Mouse (Mus musculus) limb, embryonic 12.5 days (tissue): ENCODE measurements around the gene Npy. TPM values are rescaled to one million over a fixed set of nuclear protein-coding genes. Genes with fewer than 3 reads are reported as not detected.

ENCODE experiments used
- ATAC-seq: fragments of 200-750 bp; cut with Nextera tagmentation; 2 replicates; pipeline ENCODE4 v1.8.0; 2017; ENCODE audit warnings: low read depth, moderate TSS enrichment; ENCODE audit not compliant: insufficient number of reproducible peaks, insufficient read depth, low FRiP score, low TSS enrichment
- H3K27ac ChIP-seq: fragments of 300-500 bp; sonication (generic); 2 replicates; pipeline ENCODE4 v1.5.1; 2016; ENCODE audit warnings: mild to moderate bottlenecking, moderate library complexity
- H3K27me3 ChIP-seq: fragments of 300-500 bp; sonication (generic); 2 replicates; pipeline ENCODE4 v1.6.1; 2016; ENCODE audit warnings: mild to moderate bottlenecking, moderate library complexity
- H3K36me3 ChIP-seq: fragments of 300-500 bp; sonication (generic); 2 replicates; pipeline ENCODE4 v1.6.1; 2016; ENCODE audit warnings: mild to moderate bottlenecking, moderate library complexity
- H3K4me1 ChIP-seq: fragments of 300-500 bp; sonication (generic); replicated peaks from 2 replicates; pipeline ENCODE4 v1.6.1; 2016
- H3K4me2 ChIP-seq: fragments of 300-500 bp; sonication (generic); 2 replicates; pipeline ENCODE4 v1.6.1; 2016; ENCODE audit warnings: mild to moderate bottlenecking, moderate library complexity
- H3K4me3 ChIP-seq: fragments of 300-500 bp; sonication (generic); replicated peaks from 2 replicates; pipeline ENCODE4 v1.5.1; 2016; ENCODE audit warnings: mild to moderate bottlenecking
- H3K9ac ChIP-seq: fragments of 300-500 bp; sonication (generic); replicated peaks from 2 replicates; pipeline ENCODE4 v1.6.1; 2016; ENCODE audit warnings: mild to moderate bottlenecking, moderate library complexity
- H3K9me3 ChIP-seq: fragments of 300-500 bp; sonication (generic); 2 replicates; pipeline ENCODE4 v1.6.1; 2016; ENCODE audit warnings: mild to moderate bottlenecking, moderate library complexity
- WGBS: fragments of 180-500 bp; shearing (Covaris S2); methylation state at CpG from one replicate; pipeline ENCODE4 v1.1.7; 2016; 5-methylcytosine and 5-hydroxymethylcytosine counted together
- polyA plus RNA-seq: library from polyadenylated mRNA; unstranded; fragments of >200 nt; fragmentation: Nextera tagmentation; extraction: Ambion mirVana; gene quantifications from 2 replicates; pipeline ENCODE4 v1.2.1, GENCODE M21; 2016

Npy gene
- polyA plus RNA-seq, 1 experiment from 2014 or later, result 2.6 TPM

DNA sequence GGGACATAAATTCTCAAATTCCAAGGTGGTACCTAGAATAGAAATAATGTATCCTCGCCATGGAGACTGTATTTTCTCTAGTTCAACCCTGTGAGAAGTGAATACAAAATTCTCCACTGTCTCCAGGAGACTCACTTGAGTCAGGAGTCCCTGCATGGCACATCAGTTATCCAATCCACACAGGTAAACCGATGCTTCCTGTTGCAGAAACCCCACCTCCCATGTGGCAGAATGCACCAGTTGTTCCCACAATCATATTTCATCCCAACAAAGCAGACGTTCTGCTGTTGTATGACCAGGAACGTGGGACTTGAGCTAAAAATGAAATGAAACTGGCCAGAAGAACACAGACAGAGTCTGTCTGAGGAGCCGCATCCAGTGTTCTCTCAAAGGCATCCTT is 5.3 kb upstream of the Npy start:
- Histone ChIP-seq H3K27me3 (peaks cover 51% of the 10 kb centered on the region), H3K36me3 (no peaks in the 10 kb centered on the region), H3K27ac (no peak overlapping the region), H3K9ac (no peak overlapping the region), H3K4me2 (no peak overlapping the region), H3K4me1 (peaks cover 3% of the 10 kb centered on the region), H3K9me3 (no peaks in the 10 kb centered on the region), H3K4me3 (no peak overlapping the region)
- 70% methylated on average over 5 of the region's 5 CpGs for WGBS
- ATAC-seq, result no peak

DNA sequence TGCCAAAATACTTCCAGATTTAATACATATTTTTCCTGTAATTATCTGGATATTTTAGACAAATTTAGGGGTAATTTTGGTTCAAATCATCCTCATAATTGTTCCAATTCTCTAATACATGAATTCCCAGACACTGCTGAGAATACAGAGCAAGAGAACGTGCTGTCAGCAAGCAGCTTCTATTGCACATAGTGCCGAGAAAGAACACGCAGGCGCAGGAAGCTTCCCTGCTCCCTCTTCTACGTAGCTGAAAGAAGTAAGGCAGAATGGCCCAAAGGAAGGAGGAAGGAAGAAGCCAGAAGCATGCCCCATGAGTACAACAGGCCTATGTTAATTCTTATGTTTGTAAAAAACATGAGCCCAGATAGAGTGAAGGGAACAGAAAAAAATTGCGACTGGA is 4.9 kb upstream of the Npy start:
- Histone ChIP-seq H3K9ac (no peak overlapping the region), H3K4me3 (no peak overlapping the region), H3K9me3 (no peaks in the 10 kb centered on the region), H3K27me3 (peaks cover 55% of the 10 kb centered on the region), H3K4me2 (no peak overlapping the region), H3K36me3 (no peaks in the 10 kb centered on the region), H3K27ac (no peak overlapping the region), H3K4me1 (peaks cover 8% of the 10 kb centered on the region)
- WGBS, result 65% methylated on average over 6 of the region's 6 CpGs
- no peak for ATAC-seq

DNA sequence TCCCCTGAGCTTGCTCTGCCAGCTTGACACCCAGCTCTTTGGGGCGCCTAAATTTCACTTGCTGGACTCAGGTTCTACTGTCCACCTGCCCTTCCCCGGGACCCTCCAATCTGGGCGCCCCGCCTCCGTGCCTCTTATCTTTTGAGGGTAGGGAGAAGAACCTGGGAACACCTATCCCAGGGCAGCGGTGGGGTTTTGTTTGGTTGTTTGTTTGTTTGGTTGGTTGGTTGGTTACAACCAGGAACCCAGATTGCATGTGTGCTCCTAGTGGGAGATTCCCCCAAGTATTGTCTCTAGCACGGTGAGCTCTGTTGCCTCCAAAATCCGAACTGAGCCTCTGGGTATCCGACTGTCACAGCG is 341 bp downstream of the Npy start:
- Histone ChIP-seq H3K4me1 (peaks cover 13% of the 10 kb centered on the region), H3K4me3 (peak overlapping the region; percentile 42), H3K36me3 (no peaks in the 10 kb centered on the region), H3K9me3 (no peaks in the 10 kb centered on the region), H3K27ac (no peak overlapping the region), H3K4me2 (peak overlapping the region; percentile 64), H3K27me3 (peaks cover 78% of the 10 kb centered on the region), H3K9ac (peak overlapping the region; percentile 40)
- 0% methylated on average over 10 of the region's 10 CpGs for WGBS
- no peak for ATAC-seq

DNA sequence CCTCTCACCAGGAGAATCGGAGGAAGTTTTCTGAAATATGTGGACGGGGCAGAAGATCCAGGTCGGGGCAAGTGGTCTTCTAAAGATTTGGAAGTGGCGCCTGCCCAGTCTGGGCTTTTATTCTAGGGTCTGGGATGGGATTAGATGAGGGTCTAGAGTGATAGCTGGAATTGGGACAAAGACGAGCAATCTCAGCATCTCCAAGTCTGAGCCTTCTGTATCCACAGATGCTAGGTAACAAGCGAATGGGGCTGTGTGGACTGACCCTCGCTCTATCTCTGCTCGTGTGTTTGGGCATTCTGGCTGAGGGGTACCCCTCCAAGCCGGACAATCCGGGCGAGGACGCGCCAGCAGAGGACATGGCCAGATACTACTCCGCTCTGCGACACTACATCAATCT is 861 bp downstream of the Npy start:
- Histone ChIP-seq H3K4me2 (peak overlapping the region; percentile 64; the same call in 1 of the 2 replicates), H3K36me3 (no peaks in the 10 kb centered on the region), H3K4me1 (peaks cover 13% of the 10 kb centered on the region), H3K9me3 (no peaks in the 10 kb centered on the region), H3K4me3 (peak overlapping the region; percentile 42; the same call in 1 of the 2 replicates), H3K27ac (no peak overlapping the region), H3K27me3 (peaks cover 78% of the 10 kb centered on the region), H3K9ac (no peak overlapping the region)
- WGBS, result 8% methylated on average over 15 of the region's 15 CpGs
- ATAC-seq, result no peak

DNA sequence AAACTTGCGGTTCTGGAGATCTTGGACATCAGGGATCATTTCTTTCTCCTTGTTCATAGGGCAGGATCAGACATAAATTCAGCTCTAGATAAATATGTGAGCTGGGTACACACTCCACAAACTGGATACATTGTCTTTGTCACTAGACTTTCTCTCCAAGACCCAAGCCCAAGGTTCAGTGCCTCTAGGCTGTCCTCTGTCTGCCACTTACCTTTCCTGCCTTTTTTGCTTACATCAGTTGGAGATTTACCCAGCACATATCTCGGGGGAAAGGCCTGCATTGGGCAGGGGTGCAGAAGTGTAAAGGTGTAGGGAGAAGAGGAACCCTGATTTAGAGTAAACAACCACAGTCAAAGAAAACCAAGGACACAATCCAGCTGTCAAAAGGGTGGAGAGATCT is 1.3 kb downstream of the Npy start:
- no peak overlapping the region for H3K4me2 ChIP-seq
- WGBS, result 7% methylated on average over 2 of the region's 2 CpGs

DNA sequence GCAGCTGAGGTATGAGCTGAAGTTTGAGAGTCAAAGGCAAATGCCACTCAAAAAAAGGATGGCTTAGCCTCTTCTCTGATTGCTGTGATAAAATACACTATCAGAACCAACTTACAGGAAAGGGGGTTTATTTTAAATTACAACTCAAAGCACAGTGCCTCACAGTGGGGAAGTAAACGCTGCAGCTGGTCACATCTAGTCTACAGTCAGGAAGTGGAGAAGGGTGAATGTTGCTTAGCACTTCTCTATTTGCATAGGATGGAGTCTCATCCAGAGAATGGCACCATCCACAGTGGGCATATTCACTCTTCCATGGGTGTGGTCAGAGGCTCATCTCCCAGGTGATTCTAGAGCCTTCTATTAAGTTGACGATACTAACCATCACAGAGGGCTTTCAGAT is 9.1 kb downstream of the Npy start:
- WGBS, result 77% methylated on average over 2 of the region's 2 CpGs
- H3K4me3 ChIP-seq, result no peak overlapping the region
- H3K9ac ChIP-seq, result no peak overlapping the region
- peaks cover 10% of the 10 kb centered on the region; the same call in 1 of the 2 replicates for H3K27me3 ChIP-seq
- H3K4me2 ChIP-seq, result no peak overlapping the region
- H3K4me1 ChIP-seq, result no peaks in the 10 kb centered on the region
- H3K36me3 ChIP-seq, result no peaks in the 10 kb centered on the region
- no peak overlapping the region for H3K27ac ChIP-seq
- ATAC-seq, result no peak
- no peaks in the 10 kb centered on the region for H3K9me3 ChIP-seq

More for the DNA sequence above, 1.3 kb downstream of the Npy start:
- H3K9ac ChIP-seq, result no peak overlapping the region
- H3K4me1 ChIP-seq, result peaks cover 13% of the 10 kb centered on the region
- H3K4me3 ChIP-seq, result no peak overlapping the region
- H3K36me3 ChIP-seq, result no peaks in the 10 kb centered on the region
- H3K27ac ChIP-seq, result no peak overlapping the region
- peaks cover 74% of the 10 kb centered on the region for H3K27me3 ChIP-seq
- ATAC-seq, result no peak
- H3K9me3 ChIP-seq, result no peaks in the 10 kb centered on the region

DNA sequence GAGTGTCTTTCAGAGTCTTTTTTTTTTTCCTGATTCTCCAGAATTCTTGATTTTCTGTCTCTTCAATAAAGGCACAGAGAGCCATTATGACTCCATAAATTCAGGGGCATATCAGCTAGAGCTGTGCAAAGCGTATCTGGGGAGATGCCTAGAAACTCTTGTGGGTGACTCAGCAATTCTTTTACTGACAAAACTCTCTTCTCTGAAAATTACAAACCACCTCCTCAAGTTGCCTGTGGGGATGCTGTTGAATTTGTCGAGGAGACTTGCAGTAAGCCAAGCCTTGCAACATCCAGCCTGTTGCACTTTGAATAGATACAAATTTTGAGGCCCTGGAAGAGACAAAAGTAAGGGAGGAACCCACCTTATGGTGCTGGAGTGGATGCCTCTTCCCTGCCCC is 34.3 kb downstream of the Npy start:
- 77% methylated on average over 2 of the region's 2 CpGs for WGBS
- H3K9me3 ChIP-seq, result no peaks in the 10 kb centered on the region
- H3K36me3 ChIP-seq, result no peaks in the 10 kb centered on the region
- no peak overlapping the region for H3K4me2 ChIP-seq
- no peaks in the 10 kb centered on the region for H3K4me1 ChIP-seq
- H3K4me3 ChIP-seq, result no peak overlapping the region
- no peaks in the 10 kb centered on the region for H3K27me3 ChIP-seq
- no peak overlapping the region for H3K9ac ChIP-seq
- no peak overlapping the region for H3K27ac ChIP-seq
- no peak for ATAC-seq

DNA sequence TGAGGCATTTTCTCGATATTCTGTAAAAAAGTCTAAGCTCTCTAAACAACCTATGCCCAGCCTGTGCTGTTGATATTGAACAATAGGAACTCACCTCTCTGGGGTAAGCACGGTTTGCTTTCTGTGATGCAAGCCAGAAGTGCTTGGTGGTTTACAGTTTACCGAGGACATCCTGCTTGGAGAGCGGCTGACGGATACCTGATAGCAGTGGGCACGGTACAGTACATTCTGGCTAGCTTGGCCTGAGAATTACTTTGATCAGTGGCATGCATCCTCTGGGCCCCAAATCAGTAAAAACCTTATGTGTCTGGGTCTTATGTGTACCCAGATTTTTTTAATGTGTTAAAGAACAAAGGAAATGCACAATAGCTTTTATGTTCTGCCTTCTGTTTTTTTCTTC is 45.1 kb downstream of the Npy start:
- WGBS, result 79% methylated on average over 6 of the region's 6 CpGs
- Histone ChIP-seq H3K4me2 (no peak overlapping the region), H3K36me3 (no peaks in the 10 kb centered on the region)

DNA sequence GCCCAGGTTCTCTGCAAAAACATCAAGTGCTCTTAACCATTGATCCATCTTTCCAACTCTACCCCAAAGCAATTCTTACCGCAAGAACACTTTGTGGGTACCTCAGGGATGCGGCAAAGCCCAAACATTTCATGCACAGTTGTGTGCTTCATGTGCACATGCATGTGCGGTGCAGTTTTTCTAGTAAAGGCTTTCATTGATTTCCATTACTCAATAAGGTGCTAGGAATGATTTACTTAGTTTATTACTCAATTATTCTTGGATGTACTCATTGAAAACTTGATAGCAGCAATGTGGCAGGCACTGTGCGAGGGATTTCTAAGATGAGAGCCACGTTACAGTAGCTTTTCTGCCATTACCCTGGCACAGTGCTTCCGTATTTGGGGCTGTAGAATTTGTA is 48.6 kb downstream of the Npy start:
- H3K9ac ChIP-seq, result no peak overlapping the region
- H3K27ac ChIP-seq, result no peak overlapping the region
- no peaks in the 10 kb centered on the region for H3K9me3 ChIP-seq
- no peak overlapping the region for H3K4me3 ChIP-seq
- H3K27me3 ChIP-seq, result no peaks in the 10 kb centered on the region
- no peak for ATAC-seq
- WGBS, result 90% methylated on average over 6 of the region's 6 CpGs
- no peak overlapping the region for H3K4me2 ChIP-seq
- H3K4me1 ChIP-seq, result no peaks in the 10 kb centered on the region
- no peaks in the 10 kb centered on the region for H3K36me3 ChIP-seq

More for the DNA sequence above, 45.1 kb downstream of the Npy start:
- no peak for ATAC-seq
- Histone ChIP-seq H3K9ac (no peak overlapping the region), H3K27me3 (0 out of 2 replicates have a peak, but pooled peaks cover 3% of the 10 kb centered on the region), H3K4me3 (no peak overlapping the region), H3K27ac (no peak overlapping the region), H3K4me1 (no peaks in the 10 kb centered on the region), H3K9me3 (no peaks in the 10 kb centered on the region)

DNA sequence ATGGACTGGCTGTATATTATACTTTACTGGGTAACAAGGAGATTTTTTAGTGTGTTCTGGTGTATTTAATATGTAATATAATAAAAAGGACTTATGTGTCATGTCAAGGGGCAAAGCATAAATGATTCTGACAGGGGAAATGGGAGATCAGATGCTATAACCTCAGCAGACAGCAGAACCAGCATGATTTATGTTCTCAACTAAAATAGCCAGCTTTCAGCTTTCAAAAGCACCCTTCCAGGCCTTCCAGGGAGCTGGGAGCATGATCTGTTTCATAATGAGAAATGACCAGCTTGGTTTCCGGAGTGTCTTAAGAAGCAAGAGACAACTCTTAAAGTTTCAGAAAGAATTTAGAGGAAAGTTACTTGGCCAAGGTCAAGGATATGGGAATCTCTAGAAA is 51.0 kb downstream of the Npy start:
- no peak overlapping the region for H3K4me2 ChIP-seq
- no peak for ATAC-seq
- H3K4me1 ChIP-seq, result no peaks in the 10 kb centered on the region
- no peak overlapping the region for H3K4me3 ChIP-seq
- no peaks in the 10 kb centered on the region for H3K27me3 ChIP-seq
- H3K9me3 ChIP-seq, result no peaks in the 10 kb centered on the region
- H3K9ac ChIP-seq, result no peak overlapping the region
- WGBS, result 68% methylated on average over 1 of the region's 1 CpGs
- no peak overlapping the region for H3K27ac ChIP-seq
- H3K36me3 ChIP-seq, result no peaks in the 10 kb centered on the region

DNA sequence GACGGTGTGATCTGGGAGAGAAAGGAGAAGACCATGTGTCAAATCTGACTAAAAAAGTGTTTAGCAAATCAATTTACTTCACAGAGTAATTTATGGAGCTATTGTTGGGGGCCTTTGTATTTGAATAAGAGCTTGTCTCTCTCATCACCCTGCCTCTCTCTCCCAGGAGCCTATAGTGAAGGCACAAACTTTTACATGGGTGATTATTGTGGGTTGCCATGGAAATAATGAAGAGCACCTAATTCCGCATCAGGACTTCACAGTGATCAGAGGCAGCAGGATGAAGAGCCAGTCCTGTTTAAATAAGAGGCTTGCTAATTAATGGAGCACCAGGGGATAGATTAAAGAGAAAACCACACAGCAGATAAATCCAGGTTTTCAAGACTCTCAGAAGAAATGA is 52.6 kb downstream of the Npy start:
- no peak for ATAC-seq
- no peak overlapping the region for H3K4me2 ChIP-seq
- no peaks in the 10 kb centered on the region for H3K4me1 ChIP-seq
- H3K27ac ChIP-seq, result no peak overlapping the region
- no peak overlapping the region for H3K9ac ChIP-seq
- 79% methylated on average over 2 of the region's 2 CpGs for WGBS
- H3K27me3 ChIP-seq, result no peaks in the 10 kb centered on the region
- H3K36me3 ChIP-seq, result no peaks in the 10 kb centered on the region
- no peak overlapping the region for H3K4me3 ChIP-seq
- H3K9me3 ChIP-seq, result no peaks in the 10 kb centered on the region

DNA sequence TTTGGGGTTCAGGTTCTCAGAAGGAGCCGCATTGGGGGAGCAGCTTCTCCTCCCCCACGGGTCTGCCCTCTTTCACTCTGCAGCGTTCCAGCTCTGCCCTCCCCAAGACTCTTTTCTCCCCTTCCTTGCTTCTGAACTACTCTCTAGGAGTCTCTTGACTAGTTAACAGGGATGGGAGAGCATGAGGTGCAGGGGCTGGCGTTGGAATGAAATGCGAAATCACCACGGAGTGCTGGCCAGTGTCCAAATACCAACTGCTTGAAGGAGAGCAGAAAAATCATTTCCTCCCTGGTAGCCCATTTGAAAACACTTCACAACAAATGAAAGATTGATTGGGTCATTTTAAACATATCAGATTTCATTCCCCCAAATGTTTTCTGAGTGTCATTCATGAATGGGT is 53.3 kb downstream of the Npy start:
- no peak for ATAC-seq
- H3K36me3 ChIP-seq, result no peaks in the 10 kb centered on the region
- H3K27ac ChIP-seq, result no peak overlapping the region
- H3K9ac ChIP-seq, result no peak overlapping the region
- H3K4me2 ChIP-seq, result no peak overlapping the region
- H3K4me1 ChIP-seq, result no peaks in the 10 kb centered on the region
- 74% methylated on average over 6 of the region's 6 CpGs for WGBS
- no peak overlapping the region for H3K4me3 ChIP-seq
- H3K27me3 ChIP-seq, result no peaks in the 10 kb centered on the region
- H3K9me3 ChIP-seq, result no peaks in the 10 kb centered on the region
